Mouse (Mus musculus) mouse embryonic stem cell (cell line): Measurements from ENCODE around the gene Chka.

ENCODE experiments used
- in situ Hi-C, 2 experiments: fragments of 300-500 bp; cut with MboI; formaldehyde crosslinking; loops; 1 replicate in 1 of 2; 3 replicates in 1 of 2; pipeline ENCODE4 v1.14.3; 2019 to 2020; ENCODE audit warnings: low sequenced_read_pairs in 2 of 2, low pct_unique_long_range_greater_than_20kb in 1 of 2, mixed read lengths in 1 of 2; ENCODE audit not compliant: unreplicated experiment in 1 of 2

The Chka gene

GRCm38 (mm10) chr19:3851502-3851962, at the start of gene Chka:
Chka (plus strand) TSS chr19:3851773.
- in situ Hi-C loops: no loop called here

- in situ Hi-C loops: no loop called here
Measured at GRCm38 (mm10) chr19:3805526-3805925, 46.0 kb upstream of the Chka start.

GRCm38 (mm10) chr19:3810536-3811233, 40.9 kb upstream of the Chka start:
- in situ Hi-C loops: no loop called here

- in situ Hi-C loops: no loop called here
Measured at GRCm38 (mm10) chr19:3814461-3814860, 37.1 kb upstream of the Chka start.

- in situ Hi-C loops: no loop called here
Measured at GRCm38 (mm10) chr19:3815824-3816223, 35.7 kb upstream of the Chka start.

- in situ Hi-C loops: no loop called here
Measured at GRCm38 (mm10) chr19:3819080-3819479, 32.5 kb upstream of the Chka start.

GRCm38 (mm10) chr19:3819899-3820444, 31.6 kb upstream of the Chka start:
- in situ Hi-C loops: no loop called here

GRCm38 (mm10) chr19:3825044-3825443, 26.5 kb upstream of the Chka start:
- in situ Hi-C loops: no loop called here

- in situ Hi-C loops: no loop called here
Measured at GRCm38 (mm10) chr19:3829863-3830262, 21.7 kb upstream of the Chka start.

GRCm38 (mm10) chr19:3831716-3832115, 19.9 kb upstream of the Chka start:
- in situ Hi-C loops: no loop called here

- in situ Hi-C loops: no loop called here
Measured at GRCm38 (mm10) chr19:3832851-3833353, 18.7 kb upstream of the Chka start.

GRCm38 (mm10) chr19:3834301-3834700, 17.3 kb upstream of the Chka start:
- in situ Hi-C loops: no loop called here

- in situ Hi-C loops: no loop called here
Measured at GRCm38 (mm10) chr19:3836791-3837190, 14.8 kb upstream of the Chka start.

GRCm38 (mm10) chr19:3838931-3839330, 12.6 kb upstream of the Chka start:
- in situ Hi-C loops: no loop called here

GRCm38 (mm10) chr19:3839686-3840085, 11.9 kb upstream of the Chka start:
- in situ Hi-C loops: no loop called here

- in situ Hi-C loops: no loop called here
Measured at GRCm38 (mm10) chr19:3840214-3840651, 11.3 kb upstream of the Chka start.

- in situ Hi-C loops: no loop called here
Measured at GRCm38 (mm10) chr19:3840685-3841084, 10.9 kb upstream of the Chka start.

GRCm38 (mm10) chr19:3842359-3843148, 9.0 kb upstream of the Chka start:
- in situ Hi-C loops: no loop called here

GRCm38 (mm10) chr19:3843629-3844028, 7.9 kb upstream of the Chka start:
- in situ Hi-C loops: no loop called here
